Mouse (Mus musculus): ENCODE data around the gene Dok1.

DNA sequence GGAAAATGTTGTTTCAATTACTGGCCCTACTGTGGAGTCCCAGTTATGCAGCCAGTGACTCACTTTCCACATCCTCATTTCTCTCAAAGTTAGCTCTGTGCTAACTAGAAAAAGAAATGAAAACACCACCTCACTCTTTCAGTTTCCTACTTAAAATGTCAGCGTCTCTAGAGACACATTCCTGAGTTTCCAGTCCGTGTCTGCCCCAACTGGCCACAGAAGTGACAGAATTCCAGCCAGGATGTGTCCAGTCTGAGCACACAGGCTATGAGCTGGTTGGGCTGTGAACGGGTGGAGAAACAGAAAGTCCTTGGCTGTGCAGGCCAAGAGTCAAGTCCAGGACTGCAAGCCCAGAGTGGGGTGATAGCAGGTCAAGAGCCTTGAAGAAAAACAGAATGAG, 16.1 kb downstream of the Dok1 start:
- TF ChIP-seq CTCF (IDR thresholded peaks at IDR 0.05; ENCODE audit: low read depth) (no peak), EP300 (IDR thresholded peaks at IDR 0.05; ENCODE audit: low read depth) (no peak)
